Mouse (Mus musculus) liver, embryonic 13.5 days (tissue): ENCODE measurements around the gene Hist1h2bn. TPM values are rescaled to one million over a fixed set of nuclear protein-coding genes. Genes with fewer than 3 reads are reported as not detected.
"Not testable (repeated sequence)": the region's sequence is repeated elsewhere in the genome, so short reads cannot be mapped to it uniquely, and the experiment has no call there.

Source experiments
- ATAC-seq: fragments of 200-750 bp; cut with Nextera tagmentation; 2 replicates; pipeline ENCODE4 v1.8.0; 2017; ENCODE audit warnings: low read depth, mild to moderate bottlenecking, moderate number of reproducible peaks, moderate library complexity
- DNase-seq: peaks from one replicate; pipeline ENCODE4 v3.0.0; 2022
- H3K27ac ChIP-seq: fragments of 300-500 bp; sonication (generic); 2 replicates; pipeline ENCODE4 v1.5.1; 2015; ENCODE audit warnings: moderate library complexity, mild to moderate bottlenecking, inconsistent platforms
- H3K27me3 ChIP-seq: fragments of 300-500 bp; sonication (generic); 2 replicates; pipeline ENCODE4 v1.6.1; 2015; ENCODE audit warnings: mild to moderate bottlenecking, inconsistent platforms
- H3K36me3 ChIP-seq: fragments of 300-500 bp; sonication (generic); 2 replicates; pipeline ENCODE4 v1.6.1; 2015; ENCODE audit warnings: mild to moderate bottlenecking, inconsistent platforms
- H3K4me1 ChIP-seq: fragments of 300-500 bp; sonication (generic); replicated peaks from 2 replicates; pipeline ENCODE4 v1.6.1; 2015; ENCODE audit warnings: inconsistent platforms
- H3K4me2 ChIP-seq: fragments of 300-500 bp; sonication (generic); 2 replicates; pipeline ENCODE4 v1.6.1; 2015; ENCODE audit warnings: inconsistent platforms, mild to moderate bottlenecking, moderate library complexity
- H3K4me3 ChIP-seq: fragments of 300-500 bp; sonication (generic); replicated peaks from 2 replicates; pipeline ENCODE4 v1.5.1; 2015; ENCODE audit warnings: mild to moderate bottlenecking, inconsistent platforms
- H3K9ac ChIP-seq: fragments of 300-500 bp; sonication (generic); 2 replicates; pipeline ENCODE4 v1.6.1; 2015; ENCODE audit warnings: mild to moderate bottlenecking, inconsistent platforms
- H3K9me3 ChIP-seq: fragments of 300-500 bp; sonication (generic); replicated peaks from 2 replicates; pipeline ENCODE4 v1.6.1; 2016; ENCODE audit warnings: inconsistent platforms
- WGBS: fragments of 180-500 bp; shearing (Covaris S2); methylation state at CpG from one replicate; pipeline ENCODE4 v1.1.7; 2015; ENCODE audit not compliant: insufficient replicate concordance; 5-methylcytosine and 5-hydroxymethylcytosine counted together
- polyA plus RNA-seq: library from polyadenylated mRNA; unstranded; fragments of >200 nt; fragmentation: Nextera tagmentation; extraction: Ambion mirVana; gene quantifications from 2 replicates; pipeline ENCODE4 v1.2.1, GENCODE M21; 2015

The Hist1h2bn gene
- polyA plus RNA-seq, 1 experiment from 2014 or later = 14.4 TPM

DNA sequence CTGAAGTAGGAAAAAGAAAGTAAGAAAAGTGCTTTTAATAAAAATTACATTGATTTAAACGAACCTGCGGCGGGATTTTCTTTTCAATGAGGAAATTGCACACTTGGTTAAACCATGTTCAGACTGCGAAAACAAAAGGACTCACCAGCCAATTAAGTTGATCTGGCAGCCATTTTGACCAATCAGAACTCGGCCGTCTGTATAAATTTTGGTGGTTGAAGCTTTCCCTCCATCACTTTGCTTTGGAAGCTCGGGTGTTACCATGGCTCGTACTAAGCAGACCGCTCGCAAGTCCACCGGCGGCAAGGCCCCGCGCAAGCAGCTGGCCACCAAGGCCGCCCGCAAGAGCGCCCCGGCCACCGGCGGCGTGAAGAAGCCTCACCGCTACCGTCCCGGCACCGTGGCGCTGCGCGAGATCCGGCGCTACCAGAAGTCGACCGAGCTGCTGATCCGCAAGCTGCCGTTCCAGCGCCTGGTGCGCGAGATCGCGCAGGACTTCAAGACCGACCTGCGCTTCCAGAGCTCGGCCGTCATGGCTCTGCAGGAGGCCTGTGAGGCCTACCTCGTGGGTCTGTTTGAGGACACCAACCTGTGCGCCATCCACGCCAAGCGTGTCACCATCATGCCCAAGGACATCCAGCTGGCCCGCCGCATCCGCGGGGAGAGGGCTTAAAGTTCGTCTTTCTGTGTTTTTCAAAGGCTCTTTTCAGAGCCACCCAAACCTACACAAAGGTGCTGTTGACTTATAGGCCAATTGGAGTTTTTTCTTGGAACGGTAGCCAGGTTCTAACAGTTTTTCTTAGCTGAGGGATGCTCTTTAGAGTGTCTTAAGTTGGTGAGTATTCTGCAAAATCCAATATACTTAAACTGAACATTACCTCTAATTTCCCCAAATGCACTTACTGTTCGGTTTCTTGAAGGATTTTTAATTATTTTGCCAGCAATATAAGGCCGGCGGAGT lies 36.2 kb upstream of the Hist1h2bn start, which contains the start of gene Hist1h3h:
Gene Hist1h3h (plus strand): TSS at position 263 of the 961 bp plus-strand sequence.
- H3K4me2 ChIP-seq = peak within 1 kb of the TSS; percentile 86
- H3K9ac ChIP-seq = peak within 1 kb of the TSS; percentile 85
- H3K4me3 ChIP-seq = peak within 1 kb of the TSS; percentile 64
- not testable (repeated sequence) for H3K36me3 ChIP-seq, H3K9me3 ChIP-seq, H3K27me3 ChIP-seq
- peak within 1 kb of the TSS; percentile 99 for H3K27ac ChIP-seq
- peak; percentile 15 for ATAC-seq
- WGBS = under 1% methylated on average over 31 of the region's 56 CpGs
- peak; percentile 88 for DNase-seq
- H3K4me1 ChIP-seq = peaks cover 55% of the 10 kb centered on the region

DNA sequence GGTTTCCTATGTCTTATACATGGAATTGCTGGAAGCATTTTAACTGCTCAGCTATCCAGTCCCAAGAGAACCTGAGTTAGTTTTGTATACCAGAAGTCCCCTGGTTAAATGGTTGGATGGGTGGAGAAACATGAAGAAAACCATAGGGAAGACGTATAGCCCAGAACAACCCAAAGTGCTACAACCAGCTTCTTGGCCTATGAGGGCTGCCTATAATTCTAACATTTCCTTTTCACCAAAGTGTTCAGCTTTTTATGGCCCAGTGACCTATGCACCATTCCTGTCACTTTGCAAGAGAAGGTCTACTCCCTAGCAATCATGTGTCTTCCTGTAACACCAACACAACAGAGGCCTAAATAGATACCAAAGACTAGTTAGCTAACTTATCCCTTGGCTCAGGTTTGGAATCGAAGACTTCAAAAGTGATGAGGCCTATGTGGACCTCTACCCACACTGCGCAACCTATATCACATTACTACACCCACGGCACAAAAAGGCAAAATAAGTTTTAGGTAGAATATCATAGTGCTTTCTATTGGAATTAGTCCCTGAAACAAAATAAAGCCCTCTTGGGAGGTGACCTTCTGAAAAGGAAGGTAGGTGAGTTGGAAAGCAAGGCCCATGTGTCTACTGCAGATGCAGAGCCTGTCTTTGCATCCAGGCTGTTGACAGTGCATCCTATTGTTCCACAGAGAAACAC lies 35.4 kb upstream of the Hist1h2bn start:
- peak overlapping the region; percentile 69 for H3K4me2 ChIP-seq
- H3K27me3 ChIP-seq = no peaks in the 10 kb centered on the region
- ATAC-seq (no peak), DNase-seq (peak; percentile 22)
- H3K27ac ChIP-seq = peak overlapping the region; percentile 97
- peaks cover 60% of the 10 kb centered on the region for H3K4me1 ChIP-seq
- no peaks in the 10 kb centered on the region for H3K9me3 ChIP-seq
- peak overlapping the region; percentile 85 for H3K9ac ChIP-seq
- H3K4me3 ChIP-seq = peak overlapping the region; percentile 64
- no peaks in the 10 kb centered on the region for H3K36me3 ChIP-seq
- WGBS = 45% methylated on average over 4 of the region's 4 CpGs

DNA sequence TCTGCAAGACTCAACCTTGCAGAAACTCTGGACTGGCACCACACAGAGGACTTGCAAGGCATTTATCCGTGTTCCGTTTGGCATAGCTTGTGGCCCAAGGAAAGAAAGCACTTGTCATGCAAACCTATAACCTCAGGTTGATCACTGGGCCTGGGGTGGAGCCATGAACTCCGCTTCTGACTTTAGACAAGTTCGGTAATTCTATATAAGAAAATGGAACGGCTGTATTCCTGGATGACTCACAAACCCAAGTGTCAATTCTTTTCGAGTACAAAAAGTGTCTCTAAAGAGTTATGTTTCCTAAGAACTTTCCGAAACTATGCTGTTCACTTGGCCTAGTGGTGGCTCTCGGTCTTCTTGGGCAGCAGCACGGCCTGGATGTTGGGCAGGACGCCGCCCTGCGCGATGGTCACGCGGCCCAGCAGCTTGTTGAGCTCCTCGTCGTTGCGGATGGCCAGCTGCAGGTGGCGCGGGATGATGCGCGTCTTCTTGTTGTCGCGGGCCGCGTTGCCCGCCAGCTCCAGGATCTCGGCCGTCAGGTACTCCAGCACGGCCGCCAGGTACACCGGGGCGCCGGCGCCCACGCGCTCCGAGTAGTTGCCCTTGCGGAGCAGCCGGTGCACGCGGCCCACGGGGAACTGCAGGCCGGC lies 32.7 kb upstream of the Hist1h2bn start:
- H3K4me3 ChIP-seq = peak overlapping the region; percentile 60
- 2% methylated on average over 21 of the region's 44 CpGs for WGBS
- not testable (repeated sequence) for H3K9me3 ChIP-seq, H3K27me3 ChIP-seq, H3K36me3 ChIP-seq
- H3K9ac ChIP-seq = peak overlapping the region; percentile 85
- peak overlapping the region; percentile 78 for H3K4me2 ChIP-seq
- peak; percentile 4 for ATAC-seq
- H3K4me1 ChIP-seq = peaks cover 47% of the 10 kb centered on the region
- H3K27ac ChIP-seq = peak overlapping the region; percentile 97
- DNase-seq = peak; percentile 33

DNA sequence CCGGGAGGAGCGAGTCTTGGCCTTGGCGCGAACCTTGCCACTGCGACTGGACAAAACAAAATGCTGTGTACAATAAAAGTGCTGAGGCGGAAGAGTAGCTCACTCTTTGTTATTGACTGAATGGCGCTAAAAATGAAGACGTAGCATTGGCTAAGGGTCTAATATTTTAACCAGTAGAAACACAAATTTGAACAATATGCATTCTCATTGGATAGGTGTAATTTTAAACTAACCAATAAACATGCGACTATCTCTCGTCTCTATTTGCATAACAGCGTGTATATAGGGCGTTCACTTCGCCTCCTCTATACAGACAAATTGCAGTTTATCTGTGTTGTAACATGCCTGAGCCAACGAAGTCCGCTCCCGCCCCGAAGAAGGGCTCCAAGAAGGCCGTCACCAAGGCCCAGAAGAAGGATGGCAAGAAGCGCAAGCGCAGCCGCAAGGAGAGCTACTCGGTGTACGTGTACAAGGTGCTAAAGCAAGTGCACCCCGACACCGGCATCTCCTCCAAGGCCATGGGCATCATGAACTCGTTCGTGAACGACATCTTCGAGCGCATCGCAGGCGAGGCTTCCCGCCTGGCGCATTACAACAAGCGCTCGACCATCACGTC lies 32.1 kb upstream of the Hist1h2bn start, which contains the start of gene Hist1h2bm:
Gene Hist1h2bm (plus strand): TSS at position 288 of the 616 bp plus-strand sequence.
- under 1% methylated on average over 37 of the region's 37 CpGs for WGBS
- not testable (repeated sequence) for H3K36me3 ChIP-seq

DNA sequence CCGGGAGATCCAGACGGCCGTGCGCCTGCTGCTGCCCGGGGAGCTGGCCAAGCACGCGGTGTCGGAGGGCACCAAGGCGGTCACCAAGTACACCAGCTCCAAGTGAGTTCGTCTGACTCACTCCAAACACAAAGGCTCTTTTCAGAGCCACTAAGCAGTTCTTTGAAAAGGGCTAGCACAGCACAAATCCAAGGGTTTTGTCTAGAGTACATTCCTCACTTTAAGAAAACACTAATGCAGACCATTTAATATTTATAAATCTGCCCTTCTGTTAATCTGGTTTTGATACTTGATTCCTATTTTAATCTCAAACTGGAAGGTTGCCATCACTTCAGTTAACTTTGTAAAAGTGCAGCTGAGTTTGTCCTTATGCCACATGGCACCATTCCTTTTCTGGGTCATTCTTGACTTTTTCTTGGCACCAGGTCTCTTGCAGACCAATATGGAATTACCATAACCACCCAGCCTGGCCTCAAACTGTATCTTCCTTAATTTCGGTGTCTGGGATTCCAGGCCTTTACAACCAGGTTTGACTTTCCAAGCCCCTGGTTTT lies 31.5 kb upstream of the Hist1h2bn start:
- H3K4me2 ChIP-seq = peak overlapping the region; percentile 78
- peak; percentile 30 for DNase-seq

More for the DNA sequence above, 32.1 kb upstream of the Hist1h2bn start, which contains the start of gene Hist1h2bm:
- Histone ChIP-seq H3K4me1 (peaks cover 44% of the 10 kb centered on the region), H3K4me2 (peak within 1 kb of the TSS; percentile 78), H3K4me3 (peak within 1 kb of the TSS; percentile 60), H3K27ac (peak within 1 kb of the TSS; percentile 97), H3K9ac (peak within 1 kb of the TSS; percentile 85)
- peak; percentile 74 for DNase-seq
- not testable (repeated sequence) for H3K9me3 ChIP-seq, H3K27me3 ChIP-seq
- peak; percentile 89 for ATAC-seq

DNA sequence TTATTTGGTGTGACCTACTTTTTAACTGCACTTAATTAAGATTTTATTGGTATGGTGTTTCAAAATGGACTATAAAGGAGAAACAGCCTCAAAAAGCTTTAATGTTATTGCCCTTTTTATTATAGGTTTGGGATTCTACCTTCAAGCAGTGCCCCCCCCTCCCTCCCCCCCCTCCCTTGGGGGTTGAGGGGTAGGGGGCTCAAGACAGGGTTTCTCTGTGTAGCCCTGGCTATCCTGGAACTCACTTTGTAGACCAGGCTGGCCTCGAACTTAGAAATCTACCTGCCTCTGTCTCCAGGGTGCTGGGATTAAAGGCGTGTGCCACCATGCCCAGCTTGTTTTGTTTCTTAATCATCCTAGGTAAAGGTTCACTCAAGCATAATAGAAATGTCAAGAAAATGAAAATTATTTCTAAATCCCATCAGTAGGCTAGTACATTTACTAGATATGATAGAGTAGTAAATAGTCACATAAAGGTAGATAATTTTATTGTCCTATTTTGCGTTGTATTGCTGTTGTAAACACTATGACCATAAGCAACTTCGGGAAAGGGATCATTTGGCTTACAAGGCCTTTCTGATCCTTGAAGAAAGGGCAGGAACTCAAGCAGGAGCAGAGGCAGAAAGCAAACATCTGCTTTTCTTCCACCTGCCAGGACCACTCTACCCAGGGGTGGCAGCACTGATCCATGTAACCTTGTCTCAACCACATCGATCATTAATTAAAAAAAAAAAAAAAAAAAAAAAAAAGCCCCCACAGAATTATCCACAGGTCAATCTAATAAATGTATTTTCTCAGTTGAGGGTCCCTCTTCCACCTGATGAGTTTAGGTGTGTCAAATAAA lies 30.7 kb upstream of the Hist1h2bn start:
- Histone ChIP-seq H3K9me3 (no peaks in the 10 kb centered on the region), H3K4me1 (peaks cover 39% of the 10 kb centered on the region), H3K4me2 (peak overlapping the region; percentile 78), H3K4me3 (peak overlapping the region; percentile 42), H3K27ac (peak overlapping the region; percentile 97), H3K27me3 (no peaks in the 10 kb centered on the region), H3K9ac (peak overlapping the region; percentile 72), H3K36me3 (no peaks in the 10 kb centered on the region)
- no peak for DNase-seq
- ATAC-seq = no peak
- WGBS = 47% methylated on average over 5 of the region's 5 CpGs

More for the DNA sequence above, 31.5 kb upstream of the Hist1h2bn start:
- ATAC-seq = no peak; the same call in 1 of the 2 replicates
- Histone ChIP-seq H3K27me3 (no peaks in the 10 kb centered on the region), H3K9me3 (no peaks in the 10 kb centered on the region), H3K27ac (peak overlapping the region; percentile 97), H3K36me3 (no peaks in the 10 kb centered on the region), H3K4me3 (peak overlapping the region; percentile 42), H3K4me1 (peaks cover 41% of the 10 kb centered on the region), H3K9ac (peak overlapping the region; percentile 72)
- WGBS = 5% methylated on average over 11 of the region's 11 CpGs

DNA sequence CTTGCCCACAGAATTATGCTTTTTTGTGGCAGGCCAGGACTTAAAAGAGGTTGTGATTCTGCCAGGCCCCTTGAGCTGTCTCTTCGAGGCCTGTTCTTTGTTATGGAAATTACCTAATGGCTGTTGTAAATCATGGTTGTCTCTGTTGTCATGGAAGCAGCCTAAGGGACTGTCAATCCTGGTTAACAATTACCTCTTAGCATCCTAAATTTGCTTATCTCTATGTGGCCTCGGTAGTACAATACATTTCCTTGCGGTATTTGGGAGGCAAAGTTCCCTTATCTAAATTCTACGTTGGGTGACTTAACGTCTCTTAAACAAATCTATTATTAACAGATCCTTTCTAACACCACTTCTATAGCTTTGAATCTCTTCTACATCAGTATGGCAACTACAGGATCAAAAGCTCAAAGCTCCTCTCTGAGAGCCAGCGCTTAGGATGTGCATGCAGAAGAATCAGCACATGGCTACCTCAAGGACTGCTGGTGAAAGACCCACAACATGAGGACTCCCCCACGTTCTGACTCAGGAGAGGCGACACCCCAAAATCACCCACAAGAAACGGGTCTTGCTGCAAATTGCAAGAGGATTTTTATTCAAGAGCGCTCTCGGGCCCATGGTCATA lies 25.9 kb upstream of the Hist1h2bn start:
- no peak for DNase-seq
- Histone ChIP-seq H3K27ac (no peak overlapping the region), H3K36me3 (no peaks in the 10 kb centered on the region), H3K4me2 (no peak overlapping the region), H3K9me3 (no peaks in the 10 kb centered on the region), H3K4me3 (no peak overlapping the region), H3K4me1 (peaks cover 6% of the 10 kb centered on the region), H3K27me3 (no peaks in the 10 kb centered on the region), H3K9ac (no peak overlapping the region)
- WGBS = 41% methylated on average over 11 of the region's 11 CpGs
- 0 out of 2 replicates have a peak, but pooled peaks have one; percentile 17 for ATAC-seq

DNA sequence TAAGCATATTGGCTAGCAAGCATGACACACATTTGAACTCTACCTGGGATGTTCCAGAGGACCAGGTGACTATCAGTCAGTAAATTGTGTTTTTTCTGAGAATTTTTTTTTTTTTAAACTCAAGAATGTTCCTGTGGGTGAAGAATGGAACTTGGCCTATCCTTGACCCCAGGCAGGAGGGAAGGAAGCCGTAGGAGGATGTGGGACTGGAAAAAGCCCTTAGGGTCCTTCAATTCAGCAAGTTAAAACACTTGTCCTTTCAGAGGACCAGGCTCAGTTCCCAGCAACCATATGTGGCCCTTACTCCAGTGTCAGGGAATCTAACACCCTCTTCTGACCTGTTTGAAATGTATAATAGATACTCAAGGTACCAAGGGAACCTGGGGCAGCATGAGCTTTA lies 24.4 kb upstream of the Hist1h2bn start:
- H3K4me2 ChIP-seq = no peak overlapping the region
- 63% methylated on average over 1 of the region's 1 CpGs for WGBS
- H3K4me3 ChIP-seq = no peak overlapping the region
- H3K9me3 ChIP-seq = no peaks in the 10 kb centered on the region
- no peaks in the 10 kb centered on the region for H3K27me3 ChIP-seq
- H3K9ac ChIP-seq = no peak overlapping the region
- peaks cover 14% of the 10 kb centered on the region for H3K4me1 ChIP-seq
- H3K36me3 ChIP-seq = no peaks in the 10 kb centered on the region
- ATAC-seq (no peak), DNase-seq (no peak)
- H3K27ac ChIP-seq = no peak overlapping the region

DNA sequence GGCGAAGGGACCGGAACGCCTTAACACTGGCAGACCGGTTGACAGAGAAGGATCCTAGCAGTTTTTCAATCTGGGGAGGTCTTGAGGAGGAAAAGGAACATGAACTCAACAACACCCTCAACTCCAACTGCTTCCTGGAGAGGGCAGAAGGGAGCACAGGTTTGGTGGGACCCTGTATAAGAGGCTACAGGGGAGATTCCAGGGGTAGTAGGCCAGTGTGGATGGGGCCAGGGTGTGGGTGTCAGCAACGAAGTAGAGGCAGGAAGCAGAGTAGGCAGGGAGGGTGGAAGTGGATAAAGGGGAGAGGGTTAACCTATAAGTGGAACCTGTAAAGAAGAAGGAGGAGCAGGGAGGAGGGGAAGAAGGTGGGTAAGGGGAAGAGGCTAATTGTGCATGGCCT lies 20.5 kb upstream of the Hist1h2bn start:
- Histone ChIP-seq H3K27ac (peak overlapping the region; percentile 96), H3K4me3 (no peak overlapping the region), H3K9ac (peak overlapping the region; percentile 81), H3K27me3 (no peaks in the 10 kb centered on the region), H3K4me1 (peaks cover 37% of the 10 kb centered on the region), H3K4me2 (no peak overlapping the region), H3K9me3 (no peaks in the 10 kb centered on the region), H3K36me3 (no peaks in the 10 kb centered on the region)
- DNase-seq (no peak), ATAC-seq (no peak)
- WGBS = 73% methylated on average over 5 of the region's 5 CpGs
